Mouse (Mus musculus): ENCODE data around the gene Strn3. TPM values are rescaled to one million over a fixed set of nuclear protein-coding genes. Genes with fewer than 3 reads are reported as not detected.

Gene Strn3
- total and polyA plus RNA-seq, 3 experiments = 19.0 to 46.3 (median 29.4) TPM

DNA sequence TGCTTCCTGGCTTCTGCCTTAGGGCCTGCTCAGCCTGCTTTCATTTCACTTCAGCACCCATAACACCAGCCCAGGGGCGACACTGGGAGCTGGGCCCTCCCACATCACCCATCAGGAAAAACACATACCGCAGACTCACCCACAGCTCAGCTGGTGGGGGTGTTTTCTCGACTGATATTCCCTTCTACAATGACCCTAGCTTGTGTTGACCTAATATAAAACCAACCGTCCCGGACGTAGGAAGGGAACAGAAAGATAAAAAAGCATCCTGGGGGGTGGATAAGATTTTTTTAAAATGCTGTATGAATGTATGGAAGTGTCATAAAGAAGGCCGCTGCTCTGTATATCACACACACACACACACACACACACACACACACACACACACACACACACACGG lies 122.2 kb downstream of the Strn3 start:
- H3K4me1 ChIP-seq (ENCODE audit: control insufficient read depth in 1 of 2, insufficient read depth in 2 of 2, low read length in 2 of 2) = peaks cover 7 to 16% of the 10 kb centered on the region in 2 experiments; a peak in 3 of 4 replicates
- TF ChIP-seq ZNF384 (IDR thresholded peaks at IDR 0.05; ENCODE audit: low read depth, low read length) (peak; percentile 81), TAL1 (IDR thresholded peaks at IDR 0.05; ENCODE audit: low read length) (peak; percentile 56; the same call in 1 of the 2 replicates), MXI1 (IDR thresholded peaks at IDR 0.05; ENCODE audit: low read depth, low read length) (0 out of 2 replicates have a peak, but pooled peaks have one; percentile 12), ETS1 (IDR thresholded peaks at IDR 0.05; ENCODE audit: low read depth, low read length) (peak; percentile 93), SIN3A (IDR thresholded peaks at IDR 0.05; ENCODE audit: low read length) (peak; percentile 52; the same call in 1 of the 2 replicates), GABPA (IDR thresholded peaks at IDR 0.05; ENCODE audit: low read depth, low read length) (no peak), EP300 (IDR thresholded peaks at IDR 0.05; ENCODE audit: low read depth in 1 of 2, low read length in 2 of 2) (peak; percentile 80 to 92), MAX (IDR thresholded peaks at IDR 0.05; ENCODE audit: low read length) (no peak), MAZ (IDR thresholded peaks at IDR 0.05; ENCODE audit: low read depth, low read length) (no peak), MAFK (IDR thresholded peaks at IDR 0.05; ENCODE audit: borderline replicate concordance, low read depth, low read length) (peak; percentile 47; the same call in 1 of the 2 replicates), RCOR1 (IDR thresholded peaks at IDR 0.05; ENCODE audit: low read depth, low read length) (peak; percentile 47; the same call in 1 of the 2 replicates), TBP (IDR thresholded peaks at IDR 0.05; ENCODE audit: low read depth, low read length) (peak; percentile 18; the same call in 1 of the 2 replicates), ZKSCAN1 (IDR thresholded peaks at IDR 0.05; ENCODE audit: low read depth, low read length) (no peak), GATA1 (IDR thresholded peaks at IDR 0.05; ENCODE audit: low read depth, low read length) (peak; percentile 72), CHD2 (IDR thresholded peaks at IDR 0.05; ENCODE audit: low read length) (no peak), MYB (IDR thresholded peaks at IDR 0.05; ENCODE audit: low read depth, low read length) (peak; percentile 62), SMC3 (IDR thresholded peaks at IDR 0.05; ENCODE audit: low read depth, low read length) (no peak; the same call in 1 of the 2 replicates), HCFC1 (IDR thresholded peaks at IDR 0.05; ENCODE audit: low read depth, low read length) (no peak), TCF12 (IDR thresholded peaks at IDR 0.05; ENCODE audit: low read depth, low read length) (peak; percentile 81)
- no peaks in the 10 kb centered on the region for H3K9me3 ChIP-seq (replicated peaks; ENCODE audit: insufficient read depth, low read length)
- H3K4me3 ChIP-seq (ENCODE audit: control insufficient read depth in 1 of 2, insufficient read depth in 1 of 2, low read depth in 2 of 2, low read length in 2 of 2) = peak overlapping the region; percentile 48 to 56
- peak overlapping the region; percentile 52 for H3K27ac ChIP-seq (ENCODE audit: control insufficient read depth, low read depth, low read length)
- H3K79me2 ChIP-seq (ENCODE audit: control insufficient read depth, insufficient read depth, low read length, poor library complexity) = no peaks in the 10 kb centered on the region
- H3K9ac ChIP-seq (ENCODE audit: control insufficient read depth, low read depth, low read length, poor library complexity, severe bottlenecking) = peak overlapping the region; percentile 46
- peak; percentile 85 for DNase-seq (ENCODE audit: low read depth, low spot score)
- H3K36me3 ChIP-seq (ENCODE audit: control insufficient read depth in 1 of 2, insufficient read depth in 2 of 2, low read length in 2 of 2) = peaks cover 0 to 16% of the 10 kb centered on the region in 2 experiments; a peak in 2 of 4 replicates
- H3K27me3 ChIP-seq (ENCODE audit: control insufficient read depth in 1 of 2, insufficient read depth in 2 of 2, low read length in 2 of 2) = no peaks in the 10 kb centered on the region

DNA sequence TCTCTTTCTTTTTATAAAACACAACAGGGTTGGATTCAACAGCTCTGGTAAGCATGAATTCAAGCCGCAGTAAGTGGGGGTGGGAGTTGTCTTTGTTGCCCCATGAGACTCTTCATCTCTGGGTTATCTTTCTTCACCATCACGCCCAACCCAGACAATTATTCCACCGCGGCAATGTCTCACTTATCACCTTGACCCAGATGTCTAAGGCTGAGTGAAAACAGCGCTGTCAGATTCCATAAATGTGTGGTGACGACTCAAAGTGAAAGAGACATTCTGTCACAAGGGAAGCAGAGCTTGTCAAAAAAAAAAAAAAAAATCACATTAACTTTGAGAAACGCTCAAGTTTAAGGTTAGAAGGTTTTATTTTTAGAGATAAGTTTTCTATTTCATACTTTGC lies 124.5 kb downstream of the Strn3 start:
- Histone ChIP-seq H3K36me3 (ENCODE audit: control insufficient read depth in 1 of 2, insufficient read depth in 2 of 2, low read length in 2 of 2) (peaks cover 0 to 16% of the 10 kb centered on the region in 2 experiments; a peak in 2 of 4 replicates), H3K9me3 (replicated peaks; ENCODE audit: insufficient read depth, low read length) (no peaks in the 10 kb centered on the region), H3K79me2 (ENCODE audit: control insufficient read depth, insufficient read depth, low read length, poor library complexity) (no peaks in the 10 kb centered on the region), H3K4me1 (ENCODE audit: control insufficient read depth in 1 of 2, insufficient read depth in 2 of 2, low read length in 2 of 2) (peaks cover 7 to 16% of the 10 kb centered on the region in 2 experiments; a peak in 3 of 4 replicates), H3K4me3 (ENCODE audit: control insufficient read depth in 1 of 2, insufficient read depth in 1 of 2, low read depth in 2 of 2, low read length in 2 of 2) (peak overlapping the region; percentile 22 to 27), H3K27ac (ENCODE audit: control insufficient read depth, low read depth, low read length) (peak overlapping the region; percentile 47), H3K27me3 (ENCODE audit: control insufficient read depth in 1 of 2, insufficient read depth in 2 of 2, low read length in 2 of 2) (no peaks in the 10 kb centered on the region), H3K9ac (ENCODE audit: control insufficient read depth, low read depth, low read length, poor library complexity, severe bottlenecking) (no peak overlapping the region)
- peak; percentile 90 for DNase-seq (ENCODE audit: low read depth, low spot score)
- TF ChIP-seq UBTF (IDR thresholded peaks at IDR 0.05; ENCODE audit: borderline replicate concordance, insufficient read depth, low read depth, low read length) (0 out of 2 replicates have a peak, but pooled peaks have one; percentile 37), E2F4 (IDR thresholded peaks at IDR 0.05; ENCODE audit: borderline replicate concordance, low read depth, low read length) (no peak), CTCF (IDR thresholded peaks at IDR 0.05 in 2 of 3, conservative IDR thresholded peaks at IDR 0.05 in 1 of 3; ENCODE audit: control insufficient read depth in 1 of 3, insufficient read depth in 1 of 3, low read depth in 2 of 3, low read length in 3 of 3, poor library complexity in 1 of 3, severe bottlenecking in 1 of 3) (no peak), NRF1 (IDR thresholded peaks at IDR 0.05; ENCODE audit: insufficient read depth, low read depth, low read length, poor library complexity, severe bottlenecking) (no peak), HCFC1 (IDR thresholded peaks at IDR 0.05; ENCODE audit: low read depth, low read length) (no peak), USF2 (IDR thresholded peaks at IDR 0.05; ENCODE audit: borderline replicate concordance in 1 of 2, insufficient read depth in 1 of 2, low read depth in 1 of 2, low read length in 2 of 2) (no peak), POLR2AphosphoS5 (IDR thresholded peaks at IDR 0.05; ENCODE audit: borderline replicate concordance, low read depth, low read length) (no peak), MAZ (IDR thresholded peaks at IDR 0.05; ENCODE audit: low read depth, low read length) (0 out of 2 replicates have a peak, but pooled peaks have one; percentile 59), SIN3A (IDR thresholded peaks at IDR 0.05; ENCODE audit: low read length) (peak; percentile 75), MAFK (IDR thresholded peaks at IDR 0.05; ENCODE audit: borderline replicate concordance, low read depth, low read length) (peak; percentile 58; the same call in 1 of the 2 replicates), BHLHE40 (IDR thresholded peaks at IDR 0.05; ENCODE audit: borderline replicate concordance, low read depth, low read length) (no peak), ZNF384 (IDR thresholded peaks at IDR 0.05; ENCODE audit: low read depth, low read length) (peak; percentile 93), GABPA (IDR thresholded peaks at IDR 0.05; ENCODE audit: low read depth, low read length) (no peak), MEF2A (IDR thresholded peaks at IDR 0.05; ENCODE audit: extremely low read depth, insufficient replicate concordance, low read depth, low read length, poor library complexity, severe bottlenecking) (no peak), GATA1 (IDR thresholded peaks at IDR 0.05; ENCODE audit: low read depth, low read length) (peak; percentile 91), RCOR1 (IDR thresholded peaks at IDR 0.05; ENCODE audit: low read depth, low read length) (peak; percentile 90), TCF12 (IDR thresholded peaks at IDR 0.05; ENCODE audit: low read depth, low read length) (peak; percentile 95), ZKSCAN1 (IDR thresholded peaks at IDR 0.05; ENCODE audit: low read depth, low read length) (no peak)
